Mouse (Mus musculus) thymus, adult 2 months (tissue): ENCODE results near the gene Dnah8.

Experiments used
- CTCF ChIP-seq: fragments of 200-500 bp; IDR thresholded peaks from 2 replicates; pipeline ENCODE4 v1.5.1; 2012; ENCODE audit warnings: mild to moderate bottlenecking, control low read depth, low read length, moderate library complexity, borderline replicate concordance; ENCODE audit not compliant: control insufficient read depth, poor library complexity, insufficient read depth; ENCODE audit errors: extremely low read depth
- POLR2A ChIP-seq: fragments of 200-500 bp; IDR thresholded peaks from 2 replicates; pipeline ENCODE4 v1.6.1; 2012; ENCODE audit warnings: mild to moderate bottlenecking, low read length, control low read depth, moderate library complexity; ENCODE audit not compliant: control insufficient read depth, poor library complexity, insufficient read depth; ENCODE audit errors: extremely low read depth

DNA sequence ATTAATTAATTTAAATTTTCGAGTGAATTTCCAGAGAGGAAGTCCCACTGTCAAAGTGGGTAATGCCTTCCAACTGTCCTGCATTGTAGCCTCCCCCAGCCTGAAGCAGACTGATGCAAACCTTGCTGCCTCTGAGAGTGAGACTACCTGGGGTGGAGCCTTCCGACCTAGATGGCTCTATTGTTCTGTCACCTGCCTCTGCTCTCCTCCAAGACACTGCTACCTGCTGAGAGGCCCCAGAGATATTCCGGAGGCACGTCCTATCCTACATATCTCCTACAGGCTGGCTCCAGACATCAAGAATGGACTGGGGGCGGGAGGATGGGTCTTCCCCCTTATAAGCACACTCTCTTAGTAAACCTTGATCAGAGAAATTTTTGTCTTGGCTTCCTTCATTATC, 25.9 kb upstream of the Dnah8 start:
- no peak for TF ChIP-seq CTCF
- TF ChIP-seq POLR2A: no peak
